Mouse (Mus musculus) erythroblast, adult 5-6 weeks (primary cell): ENCODE measurements around the gene Wfikkn1. TPM values are rescaled to one million over a fixed set of nuclear protein-coding genes. Genes with fewer than 3 reads are reported as not detected.

Source experiments
- ATAC-seq: replicated peaks from 2 replicates; pipeline ENCODE4 v1.8.0; 2016; ENCODE audit warnings: moderate number of reproducible peaks, mild to moderate bottlenecking, moderate TSS enrichment, inconsistent platforms; ENCODE audit not compliant: poor library complexity, low FRiP score, severe bottlenecking
- total RNA-seq, 2 experiments: library from RNA; stranded (forward) in 1 of 2; stranded (reverse) in 1 of 2; fragments of 150-400 nt in 1 of 2; fragments of 200-764, 138-1000 nt in 1 of 2; gene quantifications; 2 replicates each; pipeline versions ENCODE4 v1.2.3 to v1.2.4; 2015 to 2017; ENCODE audit warnings: low replicate concordance in 2 of 2

The Wfikkn1 gene
- total RNA-seq (2015; ENCODE audit: low replicate concordance) = not detected in 2 replicates
- total RNA-seq (2017; ENCODE audit: low replicate concordance) = 1.0 TPM in 1 of 2 replicates, not detected in the other

DNA sequence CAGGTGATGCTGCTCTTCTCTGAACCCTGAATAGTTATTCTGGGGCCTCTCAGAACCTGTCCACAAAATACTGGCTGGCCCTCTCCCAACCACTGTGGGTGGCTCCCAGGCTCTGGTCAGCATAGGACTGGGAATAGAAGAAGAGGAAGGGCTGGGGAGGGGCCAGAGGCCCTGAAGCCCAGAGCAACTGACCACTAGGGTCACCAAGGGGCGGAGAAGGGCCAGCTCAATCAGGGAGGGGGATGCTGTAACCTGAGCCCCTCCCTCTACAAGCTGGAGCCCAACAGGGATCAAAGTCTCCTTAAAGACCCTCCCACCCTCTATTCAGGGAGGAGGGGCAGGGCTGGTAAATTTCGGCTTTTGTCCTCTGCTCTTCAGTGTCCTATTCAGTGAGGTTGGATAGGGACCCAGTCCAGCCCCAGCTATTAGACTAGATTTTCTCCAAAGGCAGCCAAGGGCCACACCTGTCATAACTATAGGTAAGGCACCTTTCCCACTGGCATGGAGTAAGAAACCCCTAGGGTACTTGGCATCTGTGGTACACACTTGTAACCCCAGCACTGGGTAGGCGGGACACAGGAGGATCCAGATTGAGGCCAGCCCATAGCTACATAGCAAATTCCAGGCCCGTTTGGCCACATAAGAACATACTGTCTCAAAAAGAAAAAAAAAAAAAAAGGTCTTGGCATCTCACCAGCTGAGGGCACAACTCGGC is at the start of gene Wfikkn1:
Wfikkn1 (minus strand) TSS at position 663 of the 715 bp plus-strand sequence.
- no peak for ATAC-seq

DNA sequence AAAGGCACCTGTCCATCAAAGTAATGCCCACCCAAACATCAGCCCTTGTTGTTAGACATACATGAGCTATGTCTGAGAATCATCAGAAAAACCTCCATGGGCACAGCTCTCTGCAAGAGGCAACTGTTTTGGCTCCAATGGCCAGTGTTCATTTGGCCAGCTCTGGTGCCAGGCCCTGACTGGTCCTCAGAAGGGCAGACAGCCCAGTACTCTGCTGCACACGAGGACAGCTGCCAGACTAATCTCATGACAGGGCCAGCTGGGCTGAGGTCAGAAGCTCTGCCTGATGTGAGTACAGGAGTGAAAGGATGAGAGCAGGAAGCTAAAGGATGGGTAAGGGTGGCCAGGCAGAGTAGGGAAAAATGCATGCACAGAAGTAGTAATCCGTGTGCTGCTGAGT is 44.7 kb upstream of the Wfikkn1 start:
- 0 out of 2 replicates have a peak, but pooled peaks have one; percentile 3 for ATAC-seq

DNA sequence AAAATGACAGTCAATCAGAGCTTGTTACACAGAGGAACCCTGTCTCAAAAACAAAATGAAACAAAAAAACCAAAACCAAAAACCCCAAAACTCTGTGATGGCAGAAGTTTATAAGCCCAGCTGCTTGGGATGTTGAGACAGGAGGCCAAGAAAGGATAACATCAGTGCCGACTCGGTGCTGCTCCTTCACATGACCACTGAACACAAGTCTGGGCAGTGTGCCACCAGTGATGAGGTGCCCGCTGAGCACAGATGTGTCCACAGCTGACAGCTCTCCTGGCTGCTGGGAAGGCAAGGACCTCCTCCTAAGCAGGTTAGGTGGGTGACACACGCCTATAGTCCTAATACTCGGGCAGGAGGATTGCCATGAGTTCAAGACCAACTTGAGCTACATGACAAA is 41.5 kb upstream of the Wfikkn1 start:
- ATAC-seq = no peak

DNA sequence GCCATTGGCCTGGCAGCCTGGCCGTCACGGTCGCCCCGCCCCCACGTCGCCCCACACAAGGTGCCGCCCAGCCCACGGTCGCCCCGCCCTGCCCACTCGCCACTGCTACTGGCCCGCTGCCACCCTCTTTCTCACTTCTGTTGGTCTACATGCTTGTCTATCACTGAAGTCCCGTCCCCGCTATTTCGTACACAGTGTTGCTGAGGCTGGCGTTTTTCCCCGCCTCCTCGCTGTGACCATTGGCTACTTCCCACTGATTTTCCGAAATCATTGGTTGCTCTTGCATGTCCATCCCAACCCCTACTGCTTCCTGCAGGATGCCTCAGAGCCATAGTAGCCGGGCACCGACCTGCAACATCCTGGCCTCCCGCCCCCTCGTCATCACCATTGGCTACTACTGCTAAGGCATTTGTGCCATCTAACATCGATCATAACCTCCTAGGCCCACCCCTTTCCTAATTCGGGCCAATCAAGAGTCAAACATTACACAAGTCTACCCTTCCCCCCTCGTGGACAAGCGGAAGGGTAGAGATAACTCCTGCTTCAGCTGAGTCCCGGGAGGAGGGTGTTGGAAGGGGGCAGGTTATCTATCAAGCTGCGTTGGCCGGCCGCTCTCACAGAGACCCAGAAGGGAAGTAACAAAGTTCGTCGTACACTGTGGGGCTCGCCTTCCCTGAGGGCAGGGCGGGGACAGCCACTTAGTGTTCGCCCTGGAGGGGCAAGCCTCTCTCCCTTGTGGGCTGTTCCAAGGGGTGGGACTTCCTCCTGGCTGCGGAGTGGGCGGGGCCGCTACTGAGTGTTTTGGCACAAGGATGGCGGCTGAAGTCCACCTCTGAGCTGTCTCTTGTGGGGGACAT is 39.4 kb upstream of the Wfikkn1 start:
- peak; percentile 82 for ATAC-seq

DNA sequence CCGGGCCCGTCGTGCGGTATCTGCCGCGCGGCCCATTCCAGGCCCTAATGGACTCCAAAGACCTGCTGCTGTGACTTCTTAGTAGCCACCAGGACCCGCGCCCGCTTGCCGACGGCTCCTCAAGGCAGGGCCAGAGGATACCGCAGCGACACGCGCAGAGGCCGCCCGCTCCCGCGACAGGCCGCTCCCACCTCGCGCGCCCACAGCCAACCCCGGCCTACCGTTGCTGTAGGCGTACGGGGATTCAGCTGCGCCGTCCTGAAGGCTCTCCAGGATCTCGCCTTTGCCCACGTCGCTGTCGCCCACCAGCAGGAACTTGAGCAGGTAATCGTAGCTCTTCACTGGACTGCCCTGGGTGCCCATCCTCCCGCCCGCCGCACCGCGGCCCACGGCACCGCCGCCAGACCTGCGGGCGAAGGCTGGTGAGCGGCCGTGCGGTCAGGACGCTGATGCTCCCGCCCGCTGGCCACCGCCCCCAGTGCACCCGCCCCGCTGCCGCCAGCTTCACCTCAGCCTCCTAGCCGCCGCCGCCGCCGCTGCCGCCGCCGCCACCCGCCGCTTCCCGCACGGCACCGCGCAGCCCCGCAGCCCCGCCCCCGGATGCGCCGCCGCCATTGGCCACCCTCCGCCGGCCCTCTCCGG is 38.6 kb upstream of the Wfikkn1 start, which contains the start of gene Rab40c:
Rab40c (minus strand) TSS at position 584 of the 642 bp plus-strand sequence.
- 0 out of 2 replicates have a peak, but pooled peaks have one; percentile 16 for ATAC-seq

DNA sequence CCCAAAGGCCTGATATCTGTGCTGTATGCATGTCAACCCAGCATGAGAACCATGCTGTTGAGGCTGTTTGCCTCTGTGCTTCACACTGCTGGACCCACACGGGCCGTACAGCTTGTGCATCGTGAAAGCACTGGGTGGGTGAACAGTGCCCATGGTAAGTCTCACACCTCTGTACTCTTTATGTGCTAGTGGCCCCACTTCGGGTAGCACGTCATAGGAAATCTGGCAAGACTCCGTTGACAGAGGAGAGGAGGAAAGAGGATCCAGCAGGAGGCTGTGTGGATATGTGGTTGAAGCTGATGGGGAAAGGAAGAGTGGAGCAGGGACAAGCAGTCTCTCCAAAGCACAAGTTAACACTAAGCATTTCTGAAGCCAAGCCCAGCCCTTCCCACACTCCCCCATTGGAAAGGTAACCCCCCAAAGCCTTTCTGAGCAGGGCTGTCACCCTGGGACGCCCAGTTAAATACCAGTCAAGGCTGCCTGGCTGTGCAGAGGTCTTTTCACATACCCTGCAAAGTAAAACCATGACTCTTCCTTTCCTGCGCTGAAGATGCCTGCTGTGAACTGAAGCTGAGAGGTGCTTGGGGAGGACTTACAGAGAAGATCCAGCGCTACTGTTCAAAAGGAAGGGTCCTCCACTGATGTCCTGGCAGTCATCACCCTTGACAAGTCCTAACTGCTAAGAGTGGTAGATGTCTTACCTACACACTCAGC is 37.5 kb upstream of the Wfikkn1 start:
- no peak for ATAC-seq

DNA sequence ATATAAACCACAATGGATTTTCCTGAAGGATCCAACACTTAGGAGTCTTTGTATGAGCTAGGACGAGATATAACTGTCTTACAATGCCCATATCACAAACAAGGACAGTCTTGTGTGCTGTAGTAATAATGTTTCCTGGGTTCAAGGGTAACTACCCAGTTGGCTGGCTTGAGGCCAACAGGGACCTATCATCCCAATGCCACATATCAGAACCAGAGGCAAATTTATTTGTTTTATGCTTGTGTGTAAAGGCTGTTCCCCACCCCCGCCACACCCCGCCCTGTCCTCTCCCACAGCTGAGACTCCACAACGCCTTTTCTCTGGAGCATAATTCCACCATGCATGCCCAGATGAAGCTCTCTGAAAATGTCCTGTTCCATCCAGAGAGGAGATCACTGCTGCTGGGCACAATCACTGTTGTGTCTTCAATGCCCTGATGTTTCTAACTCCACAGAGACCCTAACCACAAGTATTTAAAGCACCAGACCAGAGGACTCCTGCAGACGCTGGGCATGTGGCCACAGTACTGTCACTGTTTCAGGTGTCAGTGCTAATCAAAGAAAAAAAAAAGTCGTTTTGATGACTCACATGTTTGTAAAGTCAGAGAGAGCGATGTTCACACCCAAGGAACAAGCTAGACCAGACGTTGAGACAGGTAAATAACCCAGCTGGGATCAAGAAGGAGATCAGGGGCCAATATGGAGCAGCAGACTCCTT is 36.4 kb upstream of the Wfikkn1 start:
- no peak for ATAC-seq

DNA sequence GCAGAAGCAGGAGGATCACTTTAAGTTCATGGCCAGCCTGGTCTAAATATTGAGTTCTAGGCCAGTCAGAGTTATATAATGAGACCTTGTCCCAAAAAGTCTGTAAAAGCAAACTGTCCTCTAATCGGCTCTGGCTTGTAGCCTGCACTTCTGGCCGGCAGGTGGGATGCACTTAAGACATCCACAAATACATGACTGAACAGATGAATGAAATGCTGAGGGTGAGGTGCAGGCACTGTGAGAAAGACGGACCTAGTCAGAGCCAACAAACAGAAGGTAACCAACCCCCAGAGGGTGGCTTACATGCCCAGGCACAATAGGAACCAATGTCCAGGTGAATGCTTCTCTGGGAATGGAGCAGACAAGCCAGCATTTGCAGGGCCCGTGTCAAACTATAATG is 33.6 kb upstream of the Wfikkn1 start:
- ATAC-seq = no peak

DNA sequence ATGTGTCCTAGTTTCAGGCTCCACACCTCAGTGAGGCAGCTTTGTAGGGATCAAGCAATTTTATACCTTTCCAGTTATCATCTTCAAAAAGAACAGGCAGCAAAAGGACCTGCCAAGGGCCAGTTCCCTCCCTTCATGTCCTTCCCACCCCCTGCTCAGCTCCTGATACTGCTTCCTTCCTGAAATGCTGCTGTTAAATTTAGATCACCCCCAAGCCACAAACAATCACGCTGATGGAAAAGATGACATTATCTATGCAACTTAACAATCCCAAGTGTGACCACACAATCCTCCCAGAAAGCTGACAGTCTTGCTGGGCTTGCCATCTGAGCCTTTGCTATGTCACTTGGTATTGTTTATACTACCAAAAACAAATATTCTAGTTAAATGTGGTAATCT is 33.2 kb upstream of the Wfikkn1 start:
- no peak for ATAC-seq

DNA sequence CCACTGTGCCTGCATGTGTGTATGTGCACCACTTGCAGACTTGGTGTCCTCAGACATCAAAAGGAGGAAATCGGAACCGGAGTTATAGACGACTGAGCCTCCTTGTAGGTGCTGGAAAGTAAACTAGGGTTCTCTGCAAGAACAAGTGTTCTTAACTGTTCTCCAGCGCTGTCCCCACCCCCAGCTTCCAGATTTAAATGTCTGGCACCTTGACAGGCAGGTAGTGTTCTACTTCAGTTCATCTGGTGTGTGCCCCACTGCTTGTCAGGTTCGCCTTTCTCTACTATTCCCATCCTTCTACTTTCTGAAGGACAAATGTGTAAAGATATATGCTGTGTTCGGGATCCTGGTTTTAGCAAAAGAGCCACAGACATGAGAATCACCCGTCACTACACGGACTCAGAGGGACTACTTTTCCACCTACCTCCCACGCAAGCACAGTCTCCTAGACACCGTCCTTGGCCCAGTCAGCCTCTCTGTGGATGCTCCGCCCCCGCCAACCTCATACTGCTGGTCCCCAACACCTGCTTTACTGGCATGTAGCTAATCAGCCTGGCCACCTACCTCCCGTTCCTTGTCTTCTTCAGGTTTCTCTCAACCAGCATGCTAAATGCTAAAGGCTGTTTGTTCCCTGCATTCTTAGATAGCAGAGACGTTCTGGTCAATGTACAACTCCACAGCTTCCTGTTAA is 32.7 kb upstream of the Wfikkn1 start:
- ATAC-seq = no peak

DNA sequence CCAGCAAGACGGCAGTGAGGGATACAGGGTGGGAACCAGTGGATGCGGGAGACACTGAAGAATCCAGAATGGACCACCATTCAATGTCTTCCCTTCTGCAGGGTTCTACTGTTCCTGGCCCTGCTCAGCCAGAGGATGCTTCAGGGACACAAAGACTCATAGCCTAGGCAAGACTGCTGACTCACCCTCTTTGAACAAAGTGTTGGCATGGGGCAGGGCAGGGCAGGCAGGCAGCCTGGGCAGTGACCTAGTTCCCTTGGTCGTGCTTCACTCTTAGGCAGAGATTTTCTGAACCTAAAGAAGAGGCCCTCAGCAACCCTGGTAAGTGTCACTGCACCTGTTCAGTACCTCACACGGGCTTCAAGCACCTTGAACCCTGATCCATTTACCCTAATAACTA is 31.2 kb upstream of the Wfikkn1 start:
- peak; percentile 44; the same call in 1 of the 2 replicates for ATAC-seq

DNA sequence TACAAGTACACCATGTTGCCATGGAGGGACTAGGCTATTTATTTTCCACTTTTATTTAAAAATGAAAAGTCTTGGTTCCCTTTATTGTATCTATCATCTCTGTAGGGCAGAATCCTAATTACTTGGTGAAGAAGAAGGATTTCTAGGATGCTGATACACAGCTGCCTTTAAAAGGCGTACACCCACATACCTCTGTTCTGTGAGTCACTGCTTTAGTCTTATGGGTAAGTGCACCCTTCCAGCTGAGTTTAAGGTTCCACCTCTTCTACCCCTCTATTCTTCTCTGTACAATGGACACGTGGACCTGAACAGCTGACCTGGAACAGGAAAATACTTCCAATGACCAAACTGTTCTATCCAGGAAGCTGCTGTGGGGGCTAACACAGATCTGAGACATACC is 27.0 kb upstream of the Wfikkn1 start:
- ATAC-seq = no peak

DNA sequence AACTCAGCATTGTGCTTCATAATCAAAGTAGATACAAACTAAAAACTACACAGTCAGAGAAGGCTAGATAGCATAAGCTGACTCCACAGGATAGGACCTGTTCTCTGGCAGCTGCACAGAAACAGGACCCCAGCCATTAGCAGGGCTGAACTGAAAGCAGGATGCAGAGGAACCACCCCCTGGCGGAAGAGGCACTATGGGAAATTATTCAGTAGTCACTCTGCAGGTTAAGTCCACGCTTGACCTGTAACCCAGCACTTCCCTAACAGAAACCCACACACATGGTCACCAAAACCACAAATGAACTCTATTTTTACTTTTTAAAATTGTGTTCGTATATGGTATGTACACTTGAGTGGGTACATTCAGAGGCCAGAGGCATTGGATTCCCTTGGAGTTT is 22.4 kb upstream of the Wfikkn1 start:
- no peak for ATAC-seq

DNA sequence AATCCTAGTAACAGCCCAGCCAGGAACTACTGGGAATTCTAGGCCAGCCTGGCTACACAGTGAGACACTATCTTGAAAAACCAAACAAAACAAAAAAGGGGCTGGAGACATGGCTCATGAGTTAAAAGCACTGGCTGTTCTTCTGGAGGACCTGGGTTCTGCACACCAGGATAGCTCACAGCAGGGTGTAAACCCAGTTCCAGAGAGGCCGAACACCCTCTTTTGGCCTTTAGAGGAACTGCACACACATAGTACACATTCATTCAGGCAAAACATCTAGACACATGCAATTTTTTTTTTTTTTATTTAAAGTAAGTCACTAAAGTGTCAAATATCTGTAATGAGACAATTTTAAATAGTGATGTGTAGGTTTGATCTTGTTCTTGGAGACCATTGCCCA is 19.5 kb upstream of the Wfikkn1 start:
- no peak for ATAC-seq

DNA sequence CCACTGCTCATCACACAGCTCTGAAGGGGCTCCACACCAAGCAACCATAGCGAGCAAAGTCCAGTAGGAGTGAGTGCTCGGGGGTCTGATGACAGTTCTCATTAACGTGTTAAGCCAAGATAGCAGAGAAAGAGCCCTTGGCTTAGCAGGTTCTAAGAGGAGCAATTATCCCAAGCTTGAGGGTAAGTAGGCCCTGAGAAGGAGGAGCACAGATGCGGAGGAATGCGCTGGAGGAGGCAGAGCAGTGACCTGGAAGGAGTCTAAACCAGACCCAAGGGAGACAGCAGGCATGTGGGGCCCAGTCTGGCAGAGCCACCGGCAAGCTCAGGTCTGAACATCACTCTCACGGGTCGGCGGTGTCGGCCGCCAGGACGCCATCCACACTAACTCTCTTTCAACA is 15.2 kb upstream of the Wfikkn1 start:
- ATAC-seq = no peak

DNA sequence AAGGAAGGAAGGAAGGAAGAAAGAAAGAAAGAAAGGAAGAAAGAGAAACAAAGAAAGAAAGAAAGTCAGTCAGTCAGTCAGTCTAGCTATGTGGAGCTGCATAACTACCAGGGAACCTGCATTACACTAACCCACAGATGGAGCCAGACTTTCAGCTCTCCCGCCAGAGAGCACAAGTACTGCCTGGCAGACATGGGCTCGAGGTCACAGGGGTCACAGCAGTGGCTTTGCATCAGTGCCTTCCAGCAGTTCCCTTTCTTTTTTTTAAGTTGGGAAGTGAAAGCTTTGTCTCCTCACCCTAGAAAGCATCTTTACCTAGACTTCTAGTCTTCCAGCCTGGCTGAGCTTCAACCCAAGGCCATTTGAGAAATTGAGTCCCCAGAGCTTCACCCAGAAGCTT is 14.8 kb upstream of the Wfikkn1 start:
- ATAC-seq = no peak

DNA sequence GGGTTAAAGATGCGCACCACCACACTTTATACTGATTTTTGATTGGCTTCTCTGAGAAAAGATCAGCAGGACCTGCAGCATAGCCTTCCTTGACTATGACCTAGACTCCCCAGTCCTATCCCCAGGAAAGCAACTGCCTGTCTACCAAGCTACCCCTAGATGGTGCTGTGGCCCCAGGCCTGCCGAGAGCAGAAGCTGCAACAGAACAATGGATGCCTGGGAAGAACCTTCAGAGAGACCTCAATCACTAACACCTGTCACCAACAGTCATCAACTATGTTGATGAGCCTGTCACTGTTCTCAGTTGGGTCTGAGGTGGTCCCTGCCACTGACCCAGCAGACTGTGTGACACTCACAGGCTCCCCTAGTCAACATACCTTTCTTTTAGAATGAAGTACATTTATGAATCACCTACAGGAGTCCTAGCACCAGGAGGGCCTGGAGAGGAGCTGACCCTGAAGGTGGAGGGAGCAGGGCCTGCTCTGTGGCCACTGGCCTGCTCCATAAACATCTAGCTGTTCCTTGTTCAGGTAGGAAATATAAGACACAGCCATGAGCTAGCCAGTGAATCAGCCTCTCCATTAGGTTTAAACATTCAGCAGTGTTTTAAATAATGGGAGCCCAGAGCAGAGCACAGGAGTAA is 13.4 kb upstream of the Wfikkn1 start:
- peak; percentile 93 for ATAC-seq

DNA sequence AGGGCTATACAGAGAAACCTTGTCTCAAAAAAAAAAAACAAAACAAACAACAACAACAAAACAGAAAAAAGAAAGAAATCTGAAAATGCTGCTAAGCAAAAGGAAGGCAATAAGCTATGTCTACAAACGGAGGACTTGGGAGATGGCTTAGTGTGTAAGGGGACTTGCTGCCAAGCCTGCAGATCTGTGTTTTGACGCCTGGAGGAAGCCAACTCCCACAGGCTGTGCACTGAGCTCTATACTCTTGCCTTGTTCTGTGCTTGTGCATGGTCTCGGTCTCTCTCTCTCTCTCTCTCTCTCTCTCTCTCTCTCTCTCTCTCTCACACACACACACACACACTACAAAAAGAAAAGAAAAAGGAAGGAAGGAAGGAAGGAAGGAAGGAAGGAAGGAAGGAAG is 8.2 kb upstream of the Wfikkn1 start:
- no peak for ATAC-seq
